Mouse (Mus musculus) E14TG2a.4 (cell line): ENCODE data around the gene Vps8.

ENCODE experiments used
- H3K27me3 ChIP-seq: 2 replicates; pipeline ENCODE4 v1.6.1; 2014; ENCODE audit warnings: low read length, control low read depth; ENCODE audit not compliant: insufficient read depth
- H3K36me3 ChIP-seq: 2 replicates; pipeline ENCODE4 v1.6.1; 2014; ENCODE audit warnings: low read length, control low read depth; ENCODE audit not compliant: insufficient read depth
- H3K4me1 ChIP-seq: replicated peaks from 2 replicates; pipeline ENCODE4 v1.6.1; 2014; ENCODE audit warnings: low read depth, low read length, control low read depth
- H3K4me3 ChIP-seq: replicated peaks from 2 replicates; pipeline ENCODE4 v1.5.1; 2014; ENCODE audit warnings: mild to moderate bottlenecking, low read length
- H3K9me3 ChIP-seq: 2 replicates; pipeline ENCODE4 v1.6.1; 2014; ENCODE audit warnings: low read length, control low read depth
- CTCF ChIP-seq: conservative IDR thresholded peaks from 2 replicates; pipeline ENCODE4 v1.5.1; 2014; ENCODE audit warnings: low read length
- NANOG ChIP-seq: IDR thresholded peaks from 2 replicates; pipeline ENCODE4 v1.6.1; 2014; ENCODE audit warnings: borderline replicate concordance, low read length, mixed read lengths
- POU5F1 ChIP-seq: IDR thresholded peaks from 2 replicates; pipeline ENCODE4 v1.6.1; 2014; ENCODE audit warnings: low read length, borderline replicate concordance

Gene Vps8

DNA sequence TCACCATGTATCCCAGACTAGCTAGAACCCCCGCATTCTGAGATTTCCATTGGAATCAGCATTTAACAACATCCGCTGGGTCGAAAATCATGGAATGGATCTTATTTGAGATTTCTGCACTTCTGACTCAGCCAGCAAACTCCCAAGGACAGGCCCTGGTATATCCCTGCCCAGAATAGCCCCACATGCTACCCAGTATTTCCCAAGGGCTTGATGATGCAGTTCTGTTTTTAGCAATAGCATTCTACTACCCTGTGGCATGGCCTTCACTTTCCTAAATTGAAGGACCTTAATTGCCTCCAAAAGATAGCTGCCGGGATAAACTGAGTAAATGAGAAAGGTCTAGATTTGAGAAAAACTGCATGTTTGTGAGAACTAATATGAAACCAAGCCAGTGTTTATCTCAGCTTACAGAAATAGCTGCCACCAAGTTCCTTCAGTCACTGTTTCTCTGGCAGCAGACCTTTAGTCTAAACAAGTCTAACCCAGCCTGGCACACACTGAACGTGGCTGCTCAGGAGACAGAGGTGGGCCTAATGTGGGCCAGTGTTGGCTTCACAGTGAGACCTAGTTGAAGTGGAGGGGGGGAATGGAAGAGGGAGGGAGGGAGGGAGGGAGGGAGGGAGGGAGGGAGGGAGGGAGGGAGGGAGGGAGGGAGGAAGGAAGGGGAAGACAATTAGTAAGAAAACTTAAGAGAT lies 213.4 kb downstream of the Vps8 start:
- no peaks in the 10 kb centered on the region for H3K27me3 ChIP-seq
- H3K36me3 ChIP-seq, result peaks cover 2% of the 10 kb centered on the region; the same call in 1 of the 2 replicates
- H3K4me1 ChIP-seq, result no peaks in the 10 kb centered on the region; the same call in 1 of the 2 replicates
- H3K4me3 ChIP-seq, result no peak overlapping the region
- TF ChIP-seq NANOG (no peak), POU5F1 (no peak), CTCF (no peak)
- 0 out of 2 replicates have a peak, but pooled peaks cover 3% of the 10 kb centered on the region for H3K9me3 ChIP-seq

DNA sequence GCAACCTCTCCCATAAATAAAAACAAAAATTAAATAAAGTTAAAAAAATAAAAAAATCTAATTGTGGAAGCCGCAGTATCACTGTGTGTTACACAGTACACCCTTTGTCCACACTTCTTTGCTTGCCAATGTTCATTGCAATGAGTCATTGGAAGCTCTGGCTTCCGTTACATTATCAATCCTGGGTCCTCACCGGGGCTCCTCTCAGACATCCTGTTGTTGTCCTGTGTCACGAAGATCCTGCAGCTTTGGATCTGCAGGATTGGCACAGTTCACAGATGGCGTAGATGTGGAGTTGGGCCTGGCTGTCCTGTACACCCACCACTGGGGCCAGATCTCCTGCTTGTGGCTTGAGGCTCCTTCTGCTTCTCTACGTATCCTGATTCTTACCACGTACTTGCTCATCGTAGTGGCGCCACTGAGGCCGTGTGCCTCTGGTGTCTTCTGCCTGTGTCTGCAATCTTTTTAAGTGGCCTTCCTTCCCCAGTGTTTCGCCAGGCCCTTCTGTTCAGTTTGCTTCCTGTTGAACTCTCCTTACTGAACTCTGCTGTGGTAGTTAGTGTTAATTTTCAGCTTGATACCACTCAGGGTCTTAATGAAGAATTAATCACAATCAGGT lies 214.4 kb downstream of the Vps8 start:
- Histone ChIP-seq H3K9me3 (0 out of 2 replicates have a peak, but pooled peaks cover 2% of the 10 kb centered on the region), H3K36me3 (peaks cover 8% of the 10 kb centered on the region; the same call in 1 of the 2 replicates), H3K27me3 (no peaks in the 10 kb centered on the region), H3K4me3 (no peak overlapping the region), H3K4me1 (no peaks in the 10 kb centered on the region; the same call in 1 of the 2 replicates)
- TF ChIP-seq POU5F1, result no peak
- TF ChIP-seq CTCF, result no peak
- TF ChIP-seq NANOG, result no peak

DNA sequence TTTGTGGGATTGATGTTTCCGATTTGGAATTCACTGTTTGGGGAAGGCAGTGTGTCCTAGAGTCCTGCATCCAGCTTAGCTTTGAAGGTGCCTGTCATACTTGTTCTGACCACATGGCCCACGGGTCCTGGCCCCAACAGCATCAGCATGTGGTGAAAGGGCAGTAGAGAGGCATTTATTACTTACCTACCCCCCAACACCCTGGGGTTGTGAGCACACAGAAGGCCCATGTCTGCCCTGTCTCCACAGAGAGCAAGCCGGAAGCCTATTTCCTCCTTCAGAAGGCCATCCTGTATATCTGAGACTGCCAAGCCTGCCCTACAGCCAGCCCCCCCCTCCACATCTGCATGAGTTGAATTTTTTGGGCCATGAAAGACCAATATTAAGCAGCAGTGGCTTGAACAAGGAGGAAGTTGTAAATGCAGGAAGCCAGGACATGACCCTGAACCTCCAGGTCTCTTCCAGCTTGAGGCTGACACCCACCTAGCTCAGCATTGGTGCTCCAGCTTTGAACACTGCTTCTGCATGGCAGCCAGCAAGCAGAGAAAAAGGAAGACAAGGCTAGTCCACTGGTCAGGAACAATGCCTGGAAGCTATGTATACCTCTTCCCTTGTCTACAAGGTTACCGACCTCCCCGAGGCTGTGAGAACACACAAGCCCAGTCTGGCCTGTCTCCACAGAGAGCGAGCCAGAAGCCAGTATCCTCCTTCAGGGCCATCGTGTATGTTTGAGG lies 218.0 kb downstream of the Vps8 start:
- no peaks in the 10 kb centered on the region for H3K9me3 ChIP-seq
- H3K4me1 ChIP-seq, result peaks cover 13% of the 10 kb centered on the region
- no peaks in the 10 kb centered on the region for H3K27me3 ChIP-seq
- no peak for TF ChIP-seq NANOG
- TF ChIP-seq POU5F1, result no peak
- TF ChIP-seq CTCF, result no peak
- H3K36me3 ChIP-seq, result peaks cover 8% of the 10 kb centered on the region; the same call in 1 of the 2 replicates
- no peak overlapping the region for H3K4me3 ChIP-seq

DNA sequence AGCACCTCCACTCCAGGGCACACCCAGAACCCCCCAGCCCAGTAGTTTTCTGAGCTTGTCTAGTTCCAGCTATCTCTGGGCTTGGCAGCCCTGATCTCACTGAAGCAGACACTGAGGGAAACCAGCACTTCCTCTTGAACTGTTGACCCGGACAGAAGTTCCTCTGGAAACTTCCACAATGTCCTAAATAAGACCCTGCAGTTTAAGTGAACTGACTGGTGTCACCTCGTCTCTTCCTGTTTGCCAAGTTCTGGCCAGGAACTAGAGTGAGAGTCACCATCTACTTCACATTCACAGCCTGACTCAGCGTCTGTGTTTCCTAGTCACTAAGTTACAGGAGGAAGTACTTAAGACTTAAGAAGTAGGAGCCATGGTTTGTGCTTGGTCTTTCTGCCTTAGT lies 219.0 kb downstream of the Vps8 start:
- Histone ChIP-seq H3K4me1 (peaks cover 13% of the 10 kb centered on the region), H3K27me3 (no peaks in the 10 kb centered on the region), H3K9me3 (no peaks in the 10 kb centered on the region), H3K36me3 (peaks cover 8% of the 10 kb centered on the region; the same call in 1 of the 2 replicates), H3K4me3 (no peak overlapping the region)
- TF ChIP-seq NANOG, result no peak
- TF ChIP-seq POU5F1, result no peak
- no peak for TF ChIP-seq CTCF

DNA sequence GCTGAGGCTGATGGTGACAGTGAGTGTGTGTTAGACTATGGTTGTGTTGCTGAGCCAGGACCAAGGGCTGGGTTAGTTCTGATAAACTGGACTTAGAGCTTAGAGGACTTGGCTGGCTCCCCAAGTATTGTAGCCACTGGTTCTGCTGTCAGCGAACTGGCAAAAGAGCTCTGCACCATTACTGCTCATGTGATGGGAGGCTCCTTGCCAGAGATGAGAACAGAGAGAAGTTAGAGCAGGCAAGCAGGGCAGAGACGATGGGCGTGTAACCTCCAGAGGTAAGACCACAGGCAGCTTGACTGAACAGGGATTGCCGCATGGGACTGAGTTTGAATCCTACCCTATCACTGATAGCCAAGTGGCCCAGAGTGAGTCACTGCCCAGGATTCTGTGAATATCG lies 220.0 kb downstream of the Vps8 start:
- Histone ChIP-seq H3K4me1 (peaks cover 13% of the 10 kb centered on the region), H3K27me3 (no peaks in the 10 kb centered on the region), H3K36me3 (peaks cover 8% of the 10 kb centered on the region; the same call in 1 of the 2 replicates), H3K9me3 (no peaks in the 10 kb centered on the region), H3K4me3 (no peak overlapping the region)
- TF ChIP-seq POU5F1 (no peak), CTCF (no peak), NANOG (no peak)

DNA sequence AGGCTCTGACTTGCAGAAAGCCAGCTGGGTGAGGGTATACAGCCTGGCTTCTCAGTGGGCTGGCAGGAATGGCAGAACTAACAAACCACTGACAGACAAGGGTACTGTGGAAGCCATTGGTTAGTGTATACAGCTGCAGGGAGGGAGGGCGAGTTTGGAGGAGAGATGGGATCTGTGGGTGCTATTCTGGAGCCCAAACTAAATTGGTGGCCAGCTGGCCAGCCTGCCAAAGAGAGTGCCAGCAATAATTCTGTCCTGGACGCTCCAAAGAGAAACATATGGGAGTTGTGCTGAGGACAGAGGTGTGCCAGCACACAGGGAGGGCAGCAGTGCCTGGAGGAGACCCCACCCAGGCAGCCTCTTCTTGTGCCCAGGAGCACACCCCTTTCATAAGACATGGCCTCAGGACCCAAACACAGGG lies 220.7 kb downstream of the Vps8 start:
- no peaks in the 10 kb centered on the region for H3K9me3 ChIP-seq
- TF ChIP-seq CTCF (no peak), POU5F1 (no peak), NANOG (no peak)
- peaks cover 13% of the 10 kb centered on the region for H3K4me1 ChIP-seq
- H3K36me3 ChIP-seq, result peaks cover 8% of the 10 kb centered on the region; the same call in 1 of the 2 replicates
- peak overlapping the region; percentile 64 for H3K4me3 ChIP-seq
- no peaks in the 10 kb centered on the region for H3K27me3 ChIP-seq

DNA sequence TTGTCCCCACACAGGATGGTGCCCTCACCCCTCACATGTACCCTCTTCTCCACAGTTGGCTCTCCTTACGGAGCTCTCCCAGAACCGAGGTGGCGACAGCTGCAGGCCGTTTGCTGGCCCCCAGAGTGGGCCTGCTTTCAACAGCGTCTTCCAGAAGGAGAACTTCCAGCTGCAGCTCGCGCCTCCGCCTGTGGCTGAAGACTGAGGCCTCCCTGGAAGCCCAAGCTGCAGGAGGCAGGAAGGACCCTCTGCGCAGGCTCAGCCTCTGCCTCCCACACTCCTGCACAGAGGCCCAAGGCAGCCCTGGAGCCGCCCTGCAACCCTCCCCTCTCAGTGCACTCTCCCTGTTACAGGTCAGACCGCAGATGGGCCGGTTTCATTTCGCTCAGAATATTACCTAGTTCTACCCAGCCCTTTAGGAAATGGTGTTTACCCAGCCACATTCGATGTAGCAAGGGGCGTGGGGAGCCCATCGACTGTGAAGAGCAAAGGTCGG lies 221.2 kb downstream of the Vps8 start:
- Histone ChIP-seq H3K4me3 (peak overlapping the region; percentile 64), H3K36me3 (peaks cover 8% of the 10 kb centered on the region; the same call in 1 of the 2 replicates), H3K9me3 (no peaks in the 10 kb centered on the region), H3K4me1 (peaks cover 13% of the 10 kb centered on the region), H3K27me3 (no peaks in the 10 kb centered on the region)
- no peak for TF ChIP-seq CTCF
- no peak for TF ChIP-seq NANOG
- TF ChIP-seq POU5F1, result no peak

DNA sequence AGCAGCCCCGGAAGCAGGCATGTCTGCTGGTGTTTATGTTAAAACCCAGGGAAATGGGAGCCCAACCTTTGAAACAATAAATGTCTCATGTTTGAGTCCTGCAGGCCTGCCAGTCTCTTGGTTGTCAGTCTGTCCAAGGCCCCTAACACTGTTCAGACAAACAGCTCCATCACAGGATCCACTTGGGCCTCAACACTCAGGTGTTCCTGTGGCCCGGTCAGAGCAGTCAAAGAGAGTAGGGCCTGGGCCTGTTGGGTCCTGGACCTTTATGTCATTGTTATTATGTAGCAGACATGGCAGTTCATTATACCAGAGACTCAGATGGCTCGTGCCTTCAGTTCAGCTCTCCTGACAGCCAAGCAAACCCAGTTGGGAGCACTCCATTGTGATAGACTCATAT lies 221.7 kb downstream of the Vps8 start:
- H3K4me3 ChIP-seq, result peak overlapping the region; percentile 64
- H3K4me1 ChIP-seq, result peaks cover 13% of the 10 kb centered on the region
- TF ChIP-seq POU5F1, result no peak
- TF ChIP-seq CTCF, result no peak
- no peak for TF ChIP-seq NANOG
- H3K27me3 ChIP-seq, result no peaks in the 10 kb centered on the region
- no peaks in the 10 kb centered on the region for H3K9me3 ChIP-seq
- H3K36me3 ChIP-seq, result peaks cover 8% of the 10 kb centered on the region; the same call in 1 of the 2 replicates
